Mouse (Mus musculus) liver, embryonic 16.5 days (tissue): ENCODE results near the gene Rgs3. TPM values are rescaled to one million over a fixed set of nuclear protein-coding genes. Genes with fewer than 3 reads are reported as not detected.

Experiments used
- ATAC-seq: fragments of 200-750 bp; cut with Nextera tagmentation; 2 replicates; pipeline ENCODE4 v1.8.0; 2017; ENCODE audit warnings: low read depth, mild to moderate bottlenecking, moderate number of reproducible peaks, moderate library complexity
- H3K27ac ChIP-seq: fragments of 300-500 bp; sonication (generic); 2 replicates; pipeline ENCODE4 v1.5.1; 2014; ENCODE audit warnings: mild to moderate bottlenecking, low read length
- H3K27me3 ChIP-seq: fragments of 300-500 bp; sonication (generic); 2 replicates; pipeline ENCODE4 v1.6.1; 2014; ENCODE audit warnings: low read depth, low read length, mixed read lengths; ENCODE audit not compliant: control insufficient read depth, insufficient read depth
- H3K36me3 ChIP-seq: fragments of 300-500 bp; sonication (generic); 2 replicates; pipeline ENCODE4 v1.6.1; 2014; ENCODE audit warnings: mild to moderate bottlenecking; ENCODE audit not compliant: control insufficient read depth, insufficient read depth
- H3K4me1 ChIP-seq: fragments of 300-500 bp; sonication (generic); 2 replicates; pipeline ENCODE4 v1.6.1; 2014; ENCODE audit warnings: low read depth, low read length, mixed read lengths; ENCODE audit not compliant: control insufficient read depth
- H3K4me2 ChIP-seq: fragments of 300-500 bp; sonication (generic); 2 replicates; pipeline ENCODE4 v1.6.1; 2014; ENCODE audit warnings: low read depth, low read length, mixed read lengths
- H3K4me3 ChIP-seq: fragments of 300-500 bp; sonication (generic); 2 replicates; pipeline ENCODE4 v1.5.1; 2014; ENCODE audit warnings: low read depth, mild to moderate bottlenecking, low read length
- H3K9ac ChIP-seq: fragments of 300-500 bp; sonication (generic); 2 replicates; pipeline ENCODE4 v1.6.1; 2014; ENCODE audit warnings: low read depth, low read length
- H3K9me3 ChIP-seq: fragments of 300-500 bp; sonication (generic); replicated peaks from 2 replicates; pipeline ENCODE4 v1.6.1; 2016; ENCODE audit warnings: low read length; ENCODE audit not compliant: control insufficient read depth
- WGBS: fragments of 180-500 bp; shearing (Covaris S2); extraction: QIAGEN DNeasy Blood & Tissue Kit; methylation state at CpG from one replicate; pipeline ENCODE4 v1.1.7; 2014; ENCODE audit not compliant: insufficient replicate concordance; 5-methylcytosine and 5-hydroxymethylcytosine counted together
- polyA plus RNA-seq: library from polyadenylated mRNA; unstranded; fragments of >200 nt; fragmentation: Nextera tagmentation; extraction: Ambion mirVana; gene quantifications from 2 replicates; pipeline ENCODE4 v1.2.1, GENCODE M21; 2015

Gene Rgs3
- polyA plus RNA-seq, 1 experiment from 2014 or later, result 7.0 TPM

GRCm38 (mm10) chr4:62606542-62606882, 46.9 kb downstream of the Rgs3 start:
- no peak for ATAC-seq
- Histone ChIP-seq H3K27me3 (no peaks in the 10 kb centered on the region), H3K9me3 (no peaks in the 10 kb centered on the region), H3K27ac (no peak overlapping the region), H3K9ac (no peak overlapping the region), H3K4me2 (no peak overlapping the region), H3K36me3 (no peaks in the 10 kb centered on the region), H3K4me1 (no peaks in the 10 kb centered on the region), H3K4me3 (no peak overlapping the region)
- 57% methylated on average over 7 of the region's 7 CpGs for WGBS

GRCm38 (mm10) chr4:62606905-62607304, 47.3 kb downstream of the Rgs3 start:
- no peak for ATAC-seq
- Histone ChIP-seq H3K27me3 (no peaks in the 10 kb centered on the region), H3K9me3 (no peaks in the 10 kb centered on the region), H3K27ac (no peak overlapping the region), H3K4me2 (no peak overlapping the region), H3K4me1 (no peaks in the 10 kb centered on the region), H3K36me3 (no peaks in the 10 kb centered on the region), H3K4me3 (no peak overlapping the region), H3K9ac (no peak overlapping the region)
- 68% methylated on average over 7 of the region's 7 CpGs for WGBS

GRCm38 (mm10) chr4:62607345-62607744, 47.7 kb downstream of the Rgs3 start:
- H3K27ac ChIP-seq, result no peak overlapping the region
- no peaks in the 10 kb centered on the region for H3K36me3 ChIP-seq
- no peak overlapping the region for H3K9ac ChIP-seq
- no peak for ATAC-seq
- H3K9me3 ChIP-seq, result no peaks in the 10 kb centered on the region
- H3K27me3 ChIP-seq, result no peaks in the 10 kb centered on the region
- H3K4me1 ChIP-seq, result no peaks in the 10 kb centered on the region
- no peak overlapping the region for H3K4me3 ChIP-seq
- WGBS, result 36% methylated on average over 9 of the region's 9 CpGs
- no peak overlapping the region for H3K4me2 ChIP-seq

- H3K4me1 ChIP-seq, result no peaks in the 10 kb centered on the region
- no peak overlapping the region for H3K4me3 ChIP-seq
- H3K27me3 ChIP-seq, result no peaks in the 10 kb centered on the region
- no peaks in the 10 kb centered on the region for H3K36me3 ChIP-seq
- no peak overlapping the region for H3K27ac ChIP-seq
- H3K9ac ChIP-seq, result no peak overlapping the region
- H3K9me3 ChIP-seq, result no peaks in the 10 kb centered on the region
- H3K4me2 ChIP-seq, result no peak overlapping the region
- 63% methylated on average over 6 of the region's 6 CpGs for WGBS
- ATAC-seq, result no peak
Observed at GRCm38 (mm10) chr4:62607805-62608204, 48.2 kb downstream of the Rgs3 start.

GRCm38 (mm10) chr4:62609333-62609732, 49.7 kb downstream of the Rgs3 start:
- WGBS, result 65% methylated on average over 4 of the region's 4 CpGs
- no peaks in the 10 kb centered on the region for H3K9me3 ChIP-seq
- no peak overlapping the region for H3K9ac ChIP-seq
- H3K4me2 ChIP-seq, result no peak overlapping the region
- H3K36me3 ChIP-seq, result no peaks in the 10 kb centered on the region
- H3K4me1 ChIP-seq, result no peaks in the 10 kb centered on the region
- no peaks in the 10 kb centered on the region for H3K27me3 ChIP-seq
- no peak overlapping the region for H3K4me3 ChIP-seq
- no peak for ATAC-seq
- H3K27ac ChIP-seq, result no peak overlapping the region

GRCm38 (mm10) chr4:62610142-62610675, 50.6 kb downstream of the Rgs3 start:
- no peak overlapping the region for H3K27ac ChIP-seq
- H3K27me3 ChIP-seq, result no peaks in the 10 kb centered on the region
- no peaks in the 10 kb centered on the region for H3K9me3 ChIP-seq
- H3K9ac ChIP-seq, result no peak overlapping the region
- no peak overlapping the region for H3K4me3 ChIP-seq
- no peaks in the 10 kb centered on the region for H3K36me3 ChIP-seq
- 55% methylated on average over 16 of the region's 16 CpGs for WGBS
- no peaks in the 10 kb centered on the region for H3K4me1 ChIP-seq
- no peak overlapping the region for H3K4me2 ChIP-seq
- no peak for ATAC-seq

GRCm38 (mm10) chr4:62612601-62613501, 53.2 kb downstream of the Rgs3 start:
- no peak for ATAC-seq
- Histone ChIP-seq H3K9me3 (no peaks in the 10 kb centered on the region), H3K4me3 (no peak overlapping the region), H3K36me3 (no peaks in the 10 kb centered on the region), H3K9ac (no peak overlapping the region), H3K4me1 (no peaks in the 10 kb centered on the region), H3K27ac (no peak overlapping the region), H3K4me2 (no peak overlapping the region), H3K27me3 (no peaks in the 10 kb centered on the region)
- 59% methylated on average over 22 of the region's 22 CpGs for WGBS

- no peaks in the 10 kb centered on the region for H3K4me1 ChIP-seq
- no peak for ATAC-seq
- H3K9ac ChIP-seq, result no peak overlapping the region
Observed at GRCm38 (mm10) chr4:62613646-62614365, 54.2 kb downstream of the Rgs3 start.

More at GRCm38 (mm10) chr4:62613646-62614365, 54.2 kb downstream of the Rgs3 start:
- no peaks in the 10 kb centered on the region for H3K9me3 ChIP-seq
- no peak overlapping the region for H3K4me3 ChIP-seq
- H3K4me2 ChIP-seq, result no peak overlapping the region
- H3K27me3 ChIP-seq, result no peaks in the 10 kb centered on the region
- no peaks in the 10 kb centered on the region for H3K36me3 ChIP-seq
- no peak overlapping the region for H3K27ac ChIP-seq
- 64% methylated on average over 13 of the region's 13 CpGs for WGBS
